Mouse (Mus musculus) liver, embryonic 13.5 days (tissue): ENCODE results near the gene Atp6v0e2. TPM values are rescaled to one million over a fixed set of nuclear protein-coding genes. Genes with fewer than 3 reads are reported as not detected.

Experiments
- ATAC-seq: fragments of 200-750 bp; cut with Nextera tagmentation; 2 replicates; pipeline ENCODE4 v1.8.0; 2017; ENCODE audit warnings: low read depth, mild to moderate bottlenecking, moderate number of reproducible peaks, moderate library complexity
- DNase-seq: peaks from one replicate; pipeline ENCODE4 v3.0.0; 2022
- H3K27ac ChIP-seq: fragments of 300-500 bp; sonication (generic); 2 replicates; pipeline ENCODE4 v1.5.1; 2015; ENCODE audit warnings: moderate library complexity, mild to moderate bottlenecking, inconsistent platforms
- H3K27me3 ChIP-seq: fragments of 300-500 bp; sonication (generic); 2 replicates; pipeline ENCODE4 v1.6.1; 2015; ENCODE audit warnings: mild to moderate bottlenecking, inconsistent platforms
- H3K36me3 ChIP-seq: fragments of 300-500 bp; sonication (generic); 2 replicates; pipeline ENCODE4 v1.6.1; 2015; ENCODE audit warnings: mild to moderate bottlenecking, inconsistent platforms
- H3K4me1 ChIP-seq: fragments of 300-500 bp; sonication (generic); replicated peaks from 2 replicates; pipeline ENCODE4 v1.6.1; 2015; ENCODE audit warnings: inconsistent platforms
- H3K4me2 ChIP-seq: fragments of 300-500 bp; sonication (generic); 2 replicates; pipeline ENCODE4 v1.6.1; 2015; ENCODE audit warnings: inconsistent platforms, mild to moderate bottlenecking, moderate library complexity
- H3K4me3 ChIP-seq: fragments of 300-500 bp; sonication (generic); replicated peaks from 2 replicates; pipeline ENCODE4 v1.5.1; 2015; ENCODE audit warnings: mild to moderate bottlenecking, inconsistent platforms
- H3K9ac ChIP-seq: fragments of 300-500 bp; sonication (generic); 2 replicates; pipeline ENCODE4 v1.6.1; 2015; ENCODE audit warnings: mild to moderate bottlenecking, inconsistent platforms
- H3K9me3 ChIP-seq: fragments of 300-500 bp; sonication (generic); replicated peaks from 2 replicates; pipeline ENCODE4 v1.6.1; 2016; ENCODE audit warnings: inconsistent platforms
- WGBS: fragments of 180-500 bp; shearing (Covaris S2); methylation state at CpG from one replicate; pipeline ENCODE4 v1.1.7; 2015; ENCODE audit not compliant: insufficient replicate concordance; 5-methylcytosine and 5-hydroxymethylcytosine counted together
- polyA plus RNA-seq: library from polyadenylated mRNA; unstranded; fragments of >200 nt; fragmentation: Nextera tagmentation; extraction: Ambion mirVana; gene quantifications from 2 replicates; pipeline ENCODE4 v1.2.1, GENCODE M21; 2015

Atp6v0e2 gene
- polyA plus RNA-seq, 1 experiment from 2014 or later = 1.6 TPM

DNA sequence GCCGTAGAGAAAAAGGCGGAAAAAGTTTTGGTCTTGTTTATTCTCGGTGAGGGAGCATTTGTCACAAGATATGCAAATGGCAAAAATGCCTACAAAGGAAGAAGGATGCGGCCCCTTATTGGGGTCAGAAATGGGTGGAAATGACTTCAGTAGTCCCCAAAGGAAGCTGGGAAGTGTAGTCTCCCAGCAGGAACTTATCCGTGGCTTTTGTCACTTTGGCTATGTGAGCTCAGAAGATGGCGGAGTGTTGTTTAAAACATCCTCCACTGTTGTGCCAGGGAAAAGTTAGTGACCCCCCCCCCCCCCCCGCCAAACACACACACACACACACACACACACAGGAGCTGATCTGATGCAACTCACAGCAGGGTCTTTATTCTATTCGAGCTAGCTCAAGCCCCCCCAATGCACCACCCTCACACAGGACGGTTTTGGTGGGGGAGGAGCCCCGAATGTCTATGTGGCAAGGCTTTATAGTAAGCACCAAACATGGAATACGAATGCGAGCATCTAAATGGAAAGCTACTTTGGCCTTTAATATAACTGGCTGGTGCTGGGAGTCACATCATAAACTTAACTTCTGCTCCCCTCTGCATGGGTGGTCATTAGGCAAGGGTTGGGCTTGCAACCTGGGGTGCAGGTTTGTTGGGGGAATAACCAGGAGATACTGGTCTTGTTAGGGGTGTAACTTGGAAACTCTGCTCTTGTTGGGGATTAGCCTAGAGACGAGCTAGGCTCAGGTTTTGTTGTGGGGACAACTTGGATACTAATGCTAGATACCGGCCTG is 17.9 kb downstream of the Atp6v0e2 start:
- DNase-seq (no peak), ATAC-seq (peak; percentile 58)
- Histone ChIP-seq H3K4me3 (peak overlapping the region; percentile 58), H3K36me3 (no peaks in the 10 kb centered on the region), H3K9me3 (no peaks in the 10 kb centered on the region), H3K4me2 (peak overlapping the region; percentile 75), H3K9ac (peak overlapping the region; percentile 64), H3K27ac (peak overlapping the region; percentile 81), H3K4me1 (peaks cover 10% of the 10 kb centered on the region), H3K27me3 (no peaks in the 10 kb centered on the region)
- WGBS = 29% methylated on average over 14 of the region's 14 CpGs

- Histone ChIP-seq H3K9me3 (no peaks in the 10 kb centered on the region), H3K4me2 (no peak overlapping the region), H3K4me1 (peaks cover 10% of the 10 kb centered on the region), H3K27me3 (no peaks in the 10 kb centered on the region), H3K9ac (no peak overlapping the region), H3K4me3 (no peak overlapping the region), H3K36me3 (no peaks in the 10 kb centered on the region), H3K27ac (no peak overlapping the region)
- ATAC-seq (no peak), DNase-seq (no peak)
- 83% methylated on average over 3 of the region's 3 CpGs for WGBS
These were observed 18.5 kb downstream of the Atp6v0e2 start for GRCm38 (mm10) chr6:48555956-48556355.

DNA sequence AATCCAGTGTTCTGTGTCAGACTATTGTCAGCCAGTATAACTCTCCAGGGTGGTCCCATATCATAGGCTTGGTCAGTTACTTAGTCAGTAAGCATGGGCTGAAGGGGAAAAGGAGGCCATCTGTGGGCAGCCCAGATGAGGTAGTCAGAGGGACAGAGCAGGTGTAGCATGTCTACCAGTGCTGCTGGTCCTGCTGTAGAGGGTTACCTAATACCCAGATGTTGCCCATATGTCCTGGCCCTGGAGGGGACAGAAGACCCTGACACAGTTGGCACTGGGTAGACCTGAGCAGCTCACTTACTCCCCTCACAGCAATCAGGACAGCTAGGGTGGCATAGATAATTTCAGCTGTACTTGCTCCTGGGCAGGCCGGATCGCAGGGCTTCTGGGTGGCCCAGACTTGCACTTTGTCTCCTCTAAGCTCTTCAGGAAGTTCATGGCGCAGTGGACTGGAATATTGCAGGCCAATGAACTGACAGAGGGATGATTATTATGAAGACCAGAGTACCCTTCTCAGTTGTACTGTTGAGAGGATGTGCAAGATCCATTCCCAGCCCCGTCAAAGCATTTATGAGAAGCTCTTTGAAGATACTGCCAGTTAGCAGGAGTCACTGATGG is 28.4 kb downstream of the Atp6v0e2 start:
- no peak overlapping the region for H3K4me2 ChIP-seq
- 69% methylated on average over 4 of the region's 4 CpGs for WGBS
- H3K9ac ChIP-seq = no peak overlapping the region
- H3K36me3 ChIP-seq = no peaks in the 10 kb centered on the region
- DNase-seq (no peak), ATAC-seq (no peak)
- no peaks in the 10 kb centered on the region for H3K9me3 ChIP-seq
- 0 out of 2 replicates have a peak, but pooled peaks cover 7% of the 10 kb centered on the region for H3K4me1 ChIP-seq
- H3K27me3 ChIP-seq = no peaks in the 10 kb centered on the region
- no peak overlapping the region for H3K4me3 ChIP-seq
- H3K27ac ChIP-seq = no peak overlapping the region

DNA sequence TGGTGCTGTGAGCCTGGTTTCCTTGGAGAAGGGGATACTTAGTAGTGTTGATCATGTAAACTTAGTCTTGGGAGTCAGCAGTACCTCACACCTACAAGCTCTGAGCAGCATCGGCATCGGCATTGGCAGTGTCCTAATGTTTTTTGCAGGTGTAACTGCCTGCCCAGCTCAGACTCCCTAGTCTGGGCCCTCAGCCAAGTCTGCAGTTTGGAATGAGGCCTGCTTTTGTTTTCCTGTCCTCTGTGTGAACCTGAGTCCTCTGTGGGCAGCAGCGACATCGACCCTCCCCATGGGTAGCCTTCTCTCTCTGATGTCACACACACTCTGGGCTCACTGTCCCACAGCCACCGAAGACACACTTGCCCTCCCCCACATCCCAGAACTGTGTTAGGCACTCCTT is 28.9 kb downstream of the Atp6v0e2 start:
- H3K27me3 ChIP-seq = no peaks in the 10 kb centered on the region
- H3K27ac ChIP-seq = no peak overlapping the region
- DNase-seq (no peak), ATAC-seq (no peak)
- H3K36me3 ChIP-seq = no peaks in the 10 kb centered on the region
- 68% methylated on average over 5 of the region's 5 CpGs for WGBS
- no peaks in the 10 kb centered on the region for H3K9me3 ChIP-seq
- no peak overlapping the region for H3K4me2 ChIP-seq
- no peak overlapping the region for H3K4me3 ChIP-seq
- H3K9ac ChIP-seq = no peak overlapping the region
- 0 out of 2 replicates have a peak, but pooled peaks cover 7% of the 10 kb centered on the region for H3K4me1 ChIP-seq

GRCm38 (mm10) chr6:48568036-48568984 is 30.9 kb downstream of the Atp6v0e2 start:
- no peak for ATAC-seq
- Histone ChIP-seq H3K9me3 (no peaks in the 10 kb centered on the region), H3K27me3 (no peaks in the 10 kb centered on the region), H3K4me1 (peaks cover 19% of the 10 kb centered on the region), H3K9ac (no peak overlapping the region), H3K4me2 (no peak overlapping the region), H3K4me3 (no peak overlapping the region), H3K36me3 (no peaks in the 10 kb centered on the region), H3K27ac (no peak overlapping the region)
- no peak for DNase-seq
- 76% methylated on average over 21 of the region's 21 CpGs for WGBS

- ATAC-seq (no peak), DNase-seq (no peak)
- H3K27ac ChIP-seq = no peak overlapping the region
- no peak overlapping the region for H3K4me3 ChIP-seq
- no peak overlapping the region for H3K4me2 ChIP-seq
- H3K36me3 ChIP-seq = no peaks in the 10 kb centered on the region
- H3K9me3 ChIP-seq = no peaks in the 10 kb centered on the region
- no peaks in the 10 kb centered on the region for H3K27me3 ChIP-seq
- no peak overlapping the region for H3K9ac ChIP-seq
- 67% methylated on average over 8 of the region's 8 CpGs for WGBS
- H3K4me1 ChIP-seq = peaks cover 20% of the 10 kb centered on the region
These were observed 31.8 kb downstream of the Atp6v0e2 start for GRCm38 (mm10) chr6:48569065-48569807.

DNA sequence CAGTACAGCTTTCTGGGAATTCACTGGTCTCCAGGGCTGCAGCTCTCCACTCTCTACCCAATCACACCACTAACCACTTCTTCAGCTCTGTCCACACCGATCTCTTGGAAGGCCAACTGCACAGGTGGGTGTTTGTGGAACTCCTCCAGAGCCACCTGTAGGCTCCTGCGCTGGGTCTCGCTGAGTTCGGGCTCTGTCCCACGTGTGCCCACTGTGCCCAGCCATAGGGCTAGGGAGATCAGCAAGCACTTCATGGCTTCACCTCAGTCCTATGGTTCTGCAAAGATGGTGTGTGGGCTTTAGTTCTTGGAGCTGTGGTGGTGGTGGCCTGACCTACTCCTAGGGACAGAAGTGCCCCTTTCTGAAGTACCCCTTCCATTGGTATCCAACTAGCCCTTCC is 34.6 kb downstream of the Atp6v0e2 start:
- no peaks in the 10 kb centered on the region for H3K27me3 ChIP-seq
- H3K36me3 ChIP-seq = no peaks in the 10 kb centered on the region
- H3K27ac ChIP-seq = no peak overlapping the region
- no peak overlapping the region for H3K4me3 ChIP-seq
- no peak overlapping the region for H3K4me2 ChIP-seq
- peaks cover 13% of the 10 kb centered on the region for H3K4me1 ChIP-seq
- H3K9me3 ChIP-seq = no peaks in the 10 kb centered on the region
- no peak overlapping the region for H3K9ac ChIP-seq
- ATAC-seq (no peak), DNase-seq (no peak)
- 78% methylated on average over 5 of the region's 5 CpGs for WGBS

- Histone ChIP-seq H3K4me3 (no peak within 1 kb of the TSS), H3K9ac (no peak within 1 kb of the TSS), H3K4me1 (peaks cover 13% of the 10 kb centered on the region), H3K27ac (no peak within 1 kb of the TSS), H3K4me2 (no peak within 1 kb of the TSS), H3K36me3 (no peaks in the 10 kb centered on the region), H3K27me3 (no peaks in the 10 kb centered on the region), H3K9me3 (no peaks in the 10 kb centered on the region)
- WGBS = 40% methylated on average over 6 of the region's 6 CpGs
- DNase-seq (no peak), ATAC-seq (no peak)
These were observed 35.2 kb downstream of the Atp6v0e2 start, which contains the start of gene Rarres2 for GRCm38 (mm10) chr6:48572572-48573061. Rarres2 (minus strand) TSS chr6:48572789.

DNA sequence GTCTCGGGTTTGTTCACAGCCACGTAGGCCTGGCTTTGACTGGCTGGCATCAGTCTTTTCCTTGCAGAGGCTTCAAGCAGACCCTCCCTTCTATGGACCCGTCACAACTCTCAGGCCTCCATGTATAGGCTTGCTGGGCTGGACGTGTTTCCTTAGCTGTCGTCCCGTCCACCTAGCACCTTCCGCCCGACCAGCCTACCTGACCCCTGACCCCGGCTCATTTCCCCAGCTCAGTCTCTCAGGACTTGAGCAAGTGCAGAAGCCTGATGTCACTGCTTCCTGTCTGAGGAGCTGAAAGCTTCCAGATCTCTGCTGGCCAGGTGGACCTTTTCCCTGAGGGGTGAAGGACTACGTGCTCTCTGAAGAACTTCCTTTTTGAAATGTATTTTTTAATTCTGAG is 35.9 kb downstream of the Atp6v0e2 start:
- 50% methylated on average over 10 of the region's 10 CpGs for WGBS
- Histone ChIP-seq H3K4me2 (no peak overlapping the region), H3K9me3 (no peaks in the 10 kb centered on the region), H3K36me3 (no peaks in the 10 kb centered on the region), H3K27me3 (no peaks in the 10 kb centered on the region), H3K27ac (no peak overlapping the region), H3K4me3 (no peak overlapping the region), H3K9ac (no peak overlapping the region), H3K4me1 (peaks cover 13% of the 10 kb centered on the region)
- no peak for DNase-seq
- ATAC-seq = no peak

- no peak overlapping the region for H3K9ac ChIP-seq
- WGBS = 59% methylated on average over 3 of the region's 3 CpGs
- DNase-seq (no peak), ATAC-seq (no peak)
- no peaks in the 10 kb centered on the region for H3K36me3 ChIP-seq
- H3K27me3 ChIP-seq = no peaks in the 10 kb centered on the region
- peaks cover 13% of the 10 kb centered on the region for H3K4me1 ChIP-seq
- no peak overlapping the region for H3K4me3 ChIP-seq
- H3K9me3 ChIP-seq = no peaks in the 10 kb centered on the region
- no peak overlapping the region for H3K27ac ChIP-seq
- no peak overlapping the region for H3K4me2 ChIP-seq
These were observed 36.6 kb downstream of the Atp6v0e2 start for GRCm38 (mm10) chr6:48573981-48574380.
